Mouse (Mus musculus) embryonic facial prominence, embryonic 11.5 days (tissue): ENCODE measurements at regions not wholly inside any gene's neighbourhood (a gene's known extent, or its start where the extent isn't known, plus 50 kb on each side); places are given as distances from the start of the nearest gene placed in this dataset.

Source experiments
- ATAC-seq: fragments of 200-750 bp; cut with Nextera tagmentation; replicated peaks from 2 replicates; pipeline ENCODE4 v1.8.0; 2017; ENCODE audit warnings: low read depth; ENCODE audit not compliant: insufficient number of reproducible peaks, low FRiP score, low TSS enrichment
- DNase-seq: peaks from one replicate; pipeline ENCODE4 v3.0.0-alpha.2; 2015; ENCODE audit warnings: low spot score
- H3K27ac ChIP-seq: fragments of 300-500 bp; sonication (generic); replicated peaks from 2 replicates; pipeline ENCODE4 v1.5.1; 2014; ENCODE audit warnings: mild to moderate bottlenecking, low read depth, low read length, control low read depth
- H3K27me3 ChIP-seq: fragments of 300-500 bp; sonication (generic); 2 replicates; pipeline ENCODE4 v1.6.1; 2014; ENCODE audit warnings: mild to moderate bottlenecking, low read length, moderate library complexity, mixed read lengths; ENCODE audit not compliant: control insufficient read depth, insufficient read depth
- H3K36me3 ChIP-seq: fragments of 300-500 bp; sonication (generic); replicated peaks from 2 replicates; pipeline ENCODE4 v1.6.1; 2014; ENCODE audit warnings: low read depth, mild to moderate bottlenecking, low read length, moderate library complexity, mixed read lengths; ENCODE audit not compliant: control insufficient read depth, insufficient read depth
- H3K4me1 ChIP-seq: fragments of 300-500 bp; sonication (generic); 2 replicates; pipeline ENCODE4 v1.6.1; 2014; ENCODE audit warnings: low read length, mixed read lengths; ENCODE audit not compliant: control insufficient read depth, insufficient read depth
- H3K4me2 ChIP-seq: fragments of 300-500 bp; sonication (generic); 2 replicates; pipeline ENCODE4 v1.6.1; 2014; ENCODE audit warnings: low read depth, mild to moderate bottlenecking, control low read depth, low read length, moderate library complexity
- H3K4me3 ChIP-seq: fragments of 300-500 bp; sonication (generic); 2 replicates; pipeline ENCODE4 v1.5.1; 2014; ENCODE audit warnings: low read depth, low read length, control low read depth
- H3K9ac ChIP-seq: fragments of 300-500 bp; sonication (generic); replicated peaks from 2 replicates; pipeline ENCODE4 v1.6.1; 2014; ENCODE audit warnings: mild to moderate bottlenecking, control low read depth, low read length
- H3K9me3 ChIP-seq: fragments of 300-500 bp; sonication (generic); replicated peaks from 2 replicates; pipeline ENCODE4 v1.6.1; 2016; ENCODE audit warnings: mild to moderate bottlenecking, low read length, inconsistent platforms, mixed read lengths; ENCODE audit not compliant: control insufficient read depth
- WGBS: fragments of 180-500 bp; shearing (Covaris S2); extraction: QIAGEN DNeasy Blood & Tissue Kit; methylation state at CpG from one replicate; pipeline ENCODE4 v1.1.7; 2014; 5-methylcytosine and 5-hydroxymethylcytosine counted together

- no peak overlapping the region for H3K4me2 ChIP-seq
- H3K4me1 ChIP-seq, result no peaks in the 10 kb centered on the region; the same call in 1 of the 2 replicates
- no peaks in the 10 kb centered on the region for H3K9me3 ChIP-seq
- WGBS, result 21% methylated on average over 5 of the region's 5 CpGs
- H3K9ac ChIP-seq, result no peak overlapping the region
- DNase-seq (peak; percentile 52), ATAC-seq (no peak)
- H3K36me3 ChIP-seq, result no peaks in the 10 kb centered on the region
- H3K27me3 ChIP-seq, result no peaks in the 10 kb centered on the region
- no peak overlapping the region for H3K27ac ChIP-seq
- no peak overlapping the region for H3K4me3 ChIP-seq
These were observed 94.8 kb upstream of the Lclat1 start for GRCm38 (mm10) chr17:73012954-73013353.

GRCm38 (mm10) chr17:73014090-73014853 lies 93.5 kb upstream of the Lclat1 start:
- Histone ChIP-seq H3K4me3 (no peak overlapping the region), H3K36me3 (no peaks in the 10 kb centered on the region), H3K27ac (no peak overlapping the region), H3K9me3 (no peaks in the 10 kb centered on the region), H3K9ac (no peak overlapping the region), H3K4me2 (no peak overlapping the region), H3K27me3 (no peaks in the 10 kb centered on the region), H3K4me1 (no peaks in the 10 kb centered on the region; the same call in 1 of the 2 replicates)
- ATAC-seq, result no peak
- 54% methylated on average over 9 of the region's 9 CpGs for WGBS
- DNase-seq, result no peak

- DNase-seq (no peak), ATAC-seq (no peak)
- Histone ChIP-seq H3K4me3 (no peak overlapping the region), H3K9ac (no peak overlapping the region), H3K27ac (no peak overlapping the region), H3K36me3 (no peaks in the 10 kb centered on the region), H3K4me1 (no peaks in the 10 kb centered on the region; the same call in 1 of the 2 replicates), H3K27me3 (no peaks in the 10 kb centered on the region), H3K9me3 (no peaks in the 10 kb centered on the region), H3K4me2 (no peak overlapping the region)
- whole genome bisulfite sequencing, result 80% methylated on average over 5 of the region's 5 CpGs
These were observed 90.6 kb upstream of the Lclat1 start for GRCm38 (mm10) chr17:73017173-73017572.

GRCm38 (mm10) chr17:73022630-73023051 lies 85.1 kb upstream of the Lclat1 start:
- WGBS, result 63% methylated on average over 8 of the region's 8 CpGs
- no peaks in the 10 kb centered on the region for H3K9me3 ChIP-seq
- 0 out of 2 replicates have a peak, but pooled peaks have one; percentile 39 for ATAC-seq
- no peak overlapping the region for H3K27ac ChIP-seq
- H3K4me1 ChIP-seq, result no peaks in the 10 kb centered on the region
- no peak overlapping the region for H3K4me3 ChIP-seq
- H3K4me2 ChIP-seq, result no peak overlapping the region
- no peaks in the 10 kb centered on the region for H3K27me3 ChIP-seq
- DNase-seq, result no peak
- no peak overlapping the region for H3K9ac ChIP-seq
- H3K36me3 ChIP-seq, result no peaks in the 10 kb centered on the region

GRCm38 (mm10) chr17:73023362-73024107 lies 84.2 kb upstream of the Lclat1 start:
- WGBS, result 59% methylated on average over 10 of the region's 10 CpGs
- Histone ChIP-seq H3K9ac (no peak overlapping the region), H3K4me3 (no peak overlapping the region), H3K4me1 (no peaks in the 10 kb centered on the region), H3K27me3 (no peaks in the 10 kb centered on the region), H3K4me2 (no peak overlapping the region), H3K27ac (no peak overlapping the region), H3K9me3 (no peaks in the 10 kb centered on the region), H3K36me3 (no peaks in the 10 kb centered on the region)
- ATAC-seq, result no peak
- DNase-seq, result no peak

- Histone ChIP-seq H3K36me3 (no peaks in the 10 kb centered on the region), H3K27ac (no peak overlapping the region), H3K4me2 (no peak overlapping the region), H3K4me1 (no peaks in the 10 kb centered on the region), H3K9ac (no peak overlapping the region), H3K4me3 (no peak overlapping the region), H3K9me3 (no peaks in the 10 kb centered on the region), H3K27me3 (no peaks in the 10 kb centered on the region)
- DNase-seq, result no peak
- ATAC-seq, result no peak
- 95% methylated on average over 5 of the region's 5 CpGs for WGBS
These were observed 80.7 kb upstream of the Lclat1 start for GRCm38 (mm10) chr17:73027122-73027521.

GRCm38 (mm10) chr17:73031796-73032195 lies 76.0 kb upstream of the Lclat1 start:
- Histone ChIP-seq H3K4me3 (no peak overlapping the region), H3K9me3 (no peaks in the 10 kb centered on the region), H3K4me1 (no peaks in the 10 kb centered on the region; the same call in 1 of the 2 replicates), H3K27me3 (no peaks in the 10 kb centered on the region), H3K4me2 (no peak overlapping the region), H3K27ac (no peak overlapping the region), H3K36me3 (no peaks in the 10 kb centered on the region), H3K9ac (no peak overlapping the region)
- 55% methylated on average over 5 of the region's 5 CpGs for WGBS
- ATAC-seq (no peak), DNase-seq (no peak)

- H3K4me1 ChIP-seq, result no peaks in the 10 kb centered on the region; the same call in 1 of the 2 replicates
- H3K27ac ChIP-seq, result no peak overlapping the region
- no peak overlapping the region for H3K4me3 ChIP-seq
- H3K36me3 ChIP-seq, result no peaks in the 10 kb centered on the region
- H3K9ac ChIP-seq, result no peak overlapping the region
- no peaks in the 10 kb centered on the region for H3K27me3 ChIP-seq
- DNase-seq (no peak), ATAC-seq (no peak)
- H3K9me3 ChIP-seq, result no peaks in the 10 kb centered on the region
- no peak overlapping the region for H3K4me2 ChIP-seq
- 69% methylated on average over 3 of the region's 3 CpGs for WGBS
These were observed 75.5 kb upstream of the Lclat1 start for GRCm38 (mm10) chr17:73032326-73032725.
